Mouse (Mus musculus) myocyte (in vitro differentiated cells): ENCODE data around the gene Tap2. TPM values are rescaled to one million over a fixed set of nuclear protein-coding genes. Genes with fewer than 3 reads are reported as not detected.

Source experiments
- H3K27me3 ChIP-seq: one replicate; pipeline ENCODE4 v1.6.1; 2011; ENCODE audit not compliant: control insufficient read depth, insufficient read depth, insufficient read length
- H3K36me3 ChIP-seq: one replicate; pipeline ENCODE4 v1.6.1; 2011; ENCODE audit not compliant: control insufficient read depth, insufficient read depth
- H3K4me2 ChIP-seq: one replicate; pipeline ENCODE4 v1.6.1; 2011; ENCODE audit warnings: low read depth, control low read depth
- H3K4me3 ChIP-seq: one replicate; pipeline ENCODE4 v1.5.1; 2011; ENCODE audit warnings: mild to moderate bottlenecking, control low read depth, moderate library complexity
- H3K79me2 ChIP-seq: one replicate; pipeline ENCODE4 v1.6.1; 2011; ENCODE audit not compliant: control insufficient read depth, insufficient read depth
- H3ac ChIP-seq: one replicate; pipeline ENCODE4 v1.6.1; 2011; ENCODE audit not compliant: control insufficient read depth, insufficient read length
- CEBPB ChIP-seq: IDR thresholded peaks from 2 replicates; pipeline ENCODE4 v1.6.1; 2011; ENCODE audit warnings: mild to moderate bottlenecking, moderate library complexity; ENCODE audit not compliant: poor library complexity, insufficient read depth, severe bottlenecking
- E2F4 ChIP-seq: IDR thresholded peaks from one replicate; pipeline ENCODE4 v1.6.1; 2011; ENCODE audit warnings: mild to moderate bottlenecking, control low read depth, moderate library complexity; ENCODE audit not compliant: insufficient read depth
- MAX ChIP-seq: IDR thresholded peaks from one replicate; pipeline ENCODE4 v1.6.1; 2011; ENCODE audit warnings: low read depth, mild to moderate bottlenecking, control low read depth
- MYOD1 ChIP-seq, 3 experiments: IDR thresholded peaks; one replicate each; pipeline ENCODE4 v1.6.1; 2011; ENCODE audit warnings: control low read depth in 2 of 3, low read depth in 2 of 3, mild to moderate bottlenecking in 2 of 3, moderate library complexity in 1 of 3; ENCODE audit not compliant: insufficient read length in 2 of 3, control insufficient read depth in 1 of 3
- MYOG ChIP-seq, 3 experiments: IDR thresholded peaks; one replicate each; pipeline ENCODE4 v1.6.1; 2011; ENCODE audit warnings: control low read depth in 2 of 3, low read depth in 2 of 3, mild to moderate bottlenecking in 2 of 3; ENCODE audit not compliant: insufficient read length in 2 of 3, control insufficient read depth in 1 of 3, insufficient read depth in 1 of 3
- POLR2A ChIP-seq: IDR thresholded peaks from one replicate; pipeline ENCODE4 v1.6.1; 2011; ENCODE audit warnings: low read depth, mild to moderate bottlenecking, control low read depth, moderate library complexity; ENCODE audit not compliant: insufficient read length
- POLR2AphosphoS2 ChIP-seq: IDR thresholded peaks from one replicate; pipeline ENCODE4 v1.6.1; 2011; ENCODE audit warnings: low read depth, control low read depth; ENCODE audit not compliant: insufficient read length
- REST ChIP-seq: IDR thresholded peaks from one replicate; pipeline ENCODE4 v1.6.1; 2011; ENCODE audit warnings: mild to moderate bottlenecking, control low read depth, moderate library complexity; ENCODE audit not compliant: insufficient read depth, insufficient read length
- SRF ChIP-seq: IDR thresholded peaks from one replicate; pipeline ENCODE4 v1.6.1; 2011; ENCODE audit warnings: low read depth; ENCODE audit not compliant: control insufficient read depth, insufficient read length
- TCF12 ChIP-seq: IDR thresholded peaks from one replicate; pipeline ENCODE4 v1.6.1; 2011; ENCODE audit warnings: mild to moderate bottlenecking, control low read depth; ENCODE audit not compliant: poor library complexity, insufficient read depth, severe bottlenecking
- TCF3 ChIP-seq: IDR thresholded peaks from one replicate; pipeline ENCODE4 v1.6.1; 2011; ENCODE audit warnings: low read depth, control low read depth; ENCODE audit not compliant: insufficient read length
- USF1 ChIP-seq: IDR thresholded peaks from one replicate; pipeline ENCODE4 v1.6.1; 2011; ENCODE audit warnings: low read depth, mild to moderate bottlenecking, control low read depth, moderate library complexity
- polyA plus RNA-seq: library from polyadenylated mRNA; unstranded; fragments of >200 nt; fragmentation: generic; extraction: Trizol; gene quantifications from one replicate; pipeline ENCODE4 v1.2.1, GENCODE M21; 2012; ENCODE audit warnings: missing spikeins

Tap2 gene
- polyA plus RNA-seq, 1 experiment: 5.3 TPM

- H3K36me3 ChIP-seq: no peaks in the 10 kb centered on the region
These were observed 6.4 kb downstream of the Tap2 start for GRCm38 (mm10) chr17:34209680-34210079.

GRCm38 (mm10) chr17:34210599-34210998, 7.3 kb downstream of the Tap2 start:
- Histone ChIP-seq H3K79me2 (no peaks in the 10 kb centered on the region), H3K4me3 (no peak overlapping the region), H3K27me3 (peaks cover 22% of the 10 kb centered on the region), H3K36me3 (no peaks in the 10 kb centered on the region), H3K4me2 (no peak overlapping the region), H3ac (no peak overlapping the region)
- TF ChIP-seq CEBPB (no peak), TCF3 (peak; percentile 85), POLR2AphosphoS2 (no peak), SRF (no peak), USF1 (no peak), MYOD1 (IDR thresholded peaks at IDR 0.05; ENCODE audit: control insufficient read depth in 1 of 3, insufficient read length in 2 of 3, low read depth in 2 of 3) (peak; percentile 71 to 92 (median 90)), POLR2A (no peak), E2F4 (no peak), TCF12 (peak; percentile 82), MAX (no peak), MYOG (IDR thresholded peaks at IDR 0.05; ENCODE audit: control insufficient read depth in 1 of 3, insufficient read depth in 1 of 3, insufficient read length in 2 of 3, low read depth in 2 of 3) (peak; percentile 81 to 83 (median 82))

More at GRCm38 (mm10) chr17:34209680-34210079, 6.4 kb downstream of the Tap2 start:
- Histone ChIP-seq H3K27me3 (peaks cover 15% of the 10 kb centered on the region), H3K4me2 (no peak overlapping the region), H3ac (no peak overlapping the region), H3K79me2 (no peaks in the 10 kb centered on the region), H3K4me3 (no peak overlapping the region)
- TF ChIP-seq TCF12: no peak
- no peak for TF ChIP-seq USF1
- no peak for TF ChIP-seq MYOG (IDR thresholded peaks at IDR 0.05; ENCODE audit: control insufficient read depth in 1 of 3, insufficient read depth in 1 of 3, insufficient read length in 2 of 3, low read depth in 2 of 3)
- no peak for TF ChIP-seq REST
- TF ChIP-seq TCF3: no peak
- no peak for TF ChIP-seq POLR2A
- no peak for TF ChIP-seq E2F4

GRCm38 (mm10) chr17:34211746-34212365, 8.5 kb downstream of the Tap2 start:
- H3K4me3 ChIP-seq: no peak overlapping the region
- no peak for TF ChIP-seq MYOD1 (IDR thresholded peaks at IDR 0.05; ENCODE audit: control insufficient read depth in 1 of 3, insufficient read length in 2 of 3, low read depth in 2 of 3)
- TF ChIP-seq REST: no peak
- TF ChIP-seq CEBPB: no peak
- no peak for TF ChIP-seq MYOG (IDR thresholded peaks at IDR 0.05; ENCODE audit: control insufficient read depth in 1 of 3, insufficient read depth in 1 of 3, insufficient read length in 2 of 3, low read depth in 2 of 3)
- no peak for TF ChIP-seq TCF12
- TF ChIP-seq POLR2AphosphoS2: no peak
- TF ChIP-seq USF1: no peak
- TF ChIP-seq POLR2A: no peak
- TF ChIP-seq MAX: no peak
- no peak for TF ChIP-seq SRF
- no peak for TF ChIP-seq TCF3
- TF ChIP-seq E2F4: no peak
- no peak overlapping the region for H3ac ChIP-seq
- no peaks in the 10 kb centered on the region for H3K36me3 ChIP-seq
- no peak overlapping the region for H3K4me2 ChIP-seq
- peaks cover 32% of the 10 kb centered on the region for H3K27me3 ChIP-seq
- no peaks in the 10 kb centered on the region for H3K79me2 ChIP-seq

- Histone ChIP-seq H3K4me3 (no peak overlapping the region), H3K4me2 (no peak overlapping the region), H3K27me3 (peaks cover 50% of the 10 kb centered on the region), H3ac (no peak overlapping the region), H3K79me2 (no peaks in the 10 kb centered on the region), H3K36me3 (no peaks in the 10 kb centered on the region)
- TF ChIP-seq E2F4: no peak
- TF ChIP-seq POLR2AphosphoS2: no peak
- no peak for TF ChIP-seq USF1
- no peak for TF ChIP-seq REST
- no peak for TF ChIP-seq TCF3
- no peak for TF ChIP-seq MYOG (IDR thresholded peaks at IDR 0.05; ENCODE audit: control insufficient read depth in 1 of 3, insufficient read depth in 1 of 3, insufficient read length in 2 of 3, low read depth in 2 of 3)
- TF ChIP-seq POLR2A: no peak
- TF ChIP-seq MAX: no peak
- TF ChIP-seq TCF12: no peak
- TF ChIP-seq CEBPB: no peak
- no peak for TF ChIP-seq MYOD1 (IDR thresholded peaks at IDR 0.05; ENCODE audit: control insufficient read depth in 1 of 3, insufficient read length in 2 of 3, low read depth in 2 of 3)
- no peak for TF ChIP-seq SRF
These were observed 10.6 kb downstream of the Tap2 start for GRCm38 (mm10) chr17:34213936-34214335.

GRCm38 (mm10) chr17:34215176-34215575, 11.8 kb downstream of the Tap2 start:
- Histone ChIP-seq H3K4me2 (no peak overlapping the region), H3K4me3 (no peak overlapping the region), H3K79me2 (no peaks in the 10 kb centered on the region), H3ac (no peak overlapping the region), H3K36me3 (no peaks in the 10 kb centered on the region), H3K27me3 (peaks cover 52% of the 10 kb centered on the region)
- TF ChIP-seq TCF3: no peak
